Mouse (Mus musculus): Measurements from ENCODE around the gene Naa80.

Gene Naa80

DNA sequence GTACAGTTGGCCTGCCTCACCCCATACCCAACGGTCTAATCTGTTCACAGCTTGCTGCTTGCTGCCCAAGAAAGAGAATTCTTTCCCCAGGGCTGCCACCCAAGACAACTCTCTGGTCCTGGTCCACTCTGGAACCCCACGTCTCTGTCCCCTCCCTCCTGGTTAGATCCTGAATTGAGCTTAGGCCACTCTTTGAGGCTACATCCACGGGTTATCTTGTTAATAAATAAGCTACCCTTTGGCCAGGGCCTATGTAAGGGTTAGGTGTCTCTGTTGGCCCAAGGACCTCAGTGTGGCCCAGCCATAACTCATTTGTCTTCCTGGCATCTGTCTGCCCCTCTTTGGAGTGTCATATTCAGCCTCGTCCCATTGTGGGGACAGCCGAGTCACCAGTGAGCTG, 19.7 kb downstream of the Naa80 start:
- DNase-seq: no peak

- no peak for DNase-seq
Measured at GRCm38 (mm10) chr9:107599433-107599832, 20.7 kb downstream of the Naa80 start.

- DNase-seq: no peak
Measured at GRCm38 (mm10) chr9:107599842-107600241, 21.2 kb downstream of the Naa80 start.

DNA sequence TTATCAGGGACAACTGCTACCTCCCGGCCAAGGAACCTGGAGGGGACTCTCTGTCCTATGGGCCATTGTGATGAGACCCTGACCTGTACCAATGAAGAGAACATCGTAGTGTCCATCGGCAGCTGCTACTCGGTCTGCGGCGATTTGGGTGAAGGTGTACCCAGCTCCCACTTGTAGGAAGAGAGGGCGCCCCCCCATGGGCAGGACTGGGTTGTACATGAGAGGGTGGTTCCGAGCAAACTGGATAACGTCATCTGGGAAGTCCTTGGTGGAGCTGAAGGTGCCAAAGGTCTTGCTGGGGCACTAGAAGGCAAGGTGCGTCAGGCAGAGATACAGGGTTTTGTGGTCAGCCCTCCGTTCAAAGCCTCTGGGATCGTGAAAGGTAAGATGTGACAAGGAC, 22.1 kb downstream of the Naa80 start:
- peak; percentile 50 for DNase-seq

GRCm38 (mm10) chr9:107601275-107601674, 22.6 kb downstream of the Naa80 start:
- DNase-seq: no peak

DNA sequence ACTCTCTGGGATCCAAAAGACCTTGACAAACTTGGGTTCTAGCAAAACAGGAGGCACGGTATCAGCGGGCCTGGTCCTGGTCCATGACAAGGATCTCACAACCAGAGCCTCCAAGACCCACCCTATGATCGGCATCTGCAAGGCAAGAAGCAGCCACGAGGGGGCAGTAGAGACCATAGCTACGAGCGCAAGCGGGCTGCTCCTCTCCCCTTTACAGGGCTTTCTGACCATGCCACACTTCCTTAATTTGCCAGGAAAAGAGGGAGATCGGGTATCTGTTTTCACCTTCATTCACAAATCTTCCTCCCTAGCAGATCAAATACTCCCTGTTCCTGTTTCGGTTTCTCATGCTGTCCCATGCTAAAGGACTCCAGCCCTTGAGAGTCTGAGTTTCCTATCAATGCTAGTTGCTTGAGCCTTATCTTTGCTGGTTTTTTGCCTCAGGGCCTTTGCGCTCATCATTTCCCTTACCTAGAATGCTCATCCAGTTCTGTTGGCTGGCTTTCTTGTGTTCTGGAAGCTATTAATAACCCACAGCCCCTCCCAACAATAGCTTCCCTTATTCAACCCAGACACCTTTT, 23.5 kb downstream of the Naa80 start:
- DNase-seq: peak; percentile 96

GRCm38 (mm10) chr9:107603251-107603650, 24.6 kb downstream of the Naa80 start:
- DNase-seq: no peak

GRCm38 (mm10) chr9:107605041-107605661, 26.5 kb downstream of the Naa80 start:
- DNase-seq: peak; percentile 81

DNA sequence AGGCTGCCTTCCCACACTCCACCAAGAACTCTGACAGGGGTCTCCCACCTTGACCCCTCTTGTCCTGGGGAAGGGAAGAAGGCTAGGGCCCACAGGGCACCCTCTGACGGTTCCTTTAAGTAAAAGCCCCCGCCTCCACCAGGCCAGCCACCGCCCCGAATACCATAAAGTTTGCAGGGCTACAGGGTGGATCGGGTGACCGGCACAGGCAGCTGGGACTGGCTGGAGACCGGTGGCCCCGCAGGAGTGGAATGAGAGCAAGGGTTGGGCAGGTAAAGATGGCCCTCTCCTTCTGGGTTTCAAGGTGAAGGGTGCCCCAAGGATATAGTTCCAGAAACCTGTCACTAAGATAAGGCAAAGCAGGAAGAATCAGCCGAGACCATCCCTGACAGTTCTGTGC, 27.9 kb downstream of the Naa80 start:
- DNase-seq: peak; percentile 55

DNA sequence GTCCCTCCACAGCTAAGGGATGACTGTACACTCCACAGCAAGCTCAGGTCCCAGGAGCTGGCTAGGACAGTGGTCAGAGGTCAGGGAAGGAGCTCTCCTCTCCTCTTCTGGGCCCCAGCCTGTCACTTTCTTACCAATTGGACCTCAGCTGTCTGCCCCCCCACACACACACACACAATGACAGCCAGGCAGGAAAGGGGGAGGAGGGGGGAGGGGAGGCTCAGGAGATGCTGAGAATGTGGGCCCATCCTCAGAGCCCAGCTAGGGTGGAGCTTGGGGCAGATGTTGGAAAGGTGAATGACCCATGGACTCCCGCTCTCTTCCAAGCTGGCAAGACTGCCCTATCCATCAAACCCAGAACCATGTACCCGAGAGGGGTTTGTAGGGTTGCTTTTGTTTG, 28.3 kb downstream of the Naa80 start:
- DNase-seq: no peak

- no peak for DNase-seq
Measured at GRCm38 (mm10) chr9:107607653-107608245, 29.1 kb downstream of the Naa80 start.

GRCm38 (mm10) chr9:107608741-107609432, 30.2 kb downstream of the Naa80 start, which contains the start of gene Sema3b:
TSS of gene Sema3b (minus strand) at chr9:107609229.
- DNase-seq: peak; percentile 67

GRCm38 (mm10) chr9:107609433-107609830, 30.7 kb downstream of the Naa80 start:
- no peak for DNase-seq

- no peak for DNase-seq
Measured at GRCm38 (mm10) chr9:107611456-107612190, 32.9 kb downstream of the Naa80 start.

GRCm38 (mm10) chr9:107612191-107612944, 33.7 kb downstream of the Naa80 start:
- peak; percentile 99 for DNase-seq

GRCm38 (mm10) chr9:107612945-107613569, 34.4 kb downstream of the Naa80 start:
- DNase-seq: peak; percentile 79

DNA sequence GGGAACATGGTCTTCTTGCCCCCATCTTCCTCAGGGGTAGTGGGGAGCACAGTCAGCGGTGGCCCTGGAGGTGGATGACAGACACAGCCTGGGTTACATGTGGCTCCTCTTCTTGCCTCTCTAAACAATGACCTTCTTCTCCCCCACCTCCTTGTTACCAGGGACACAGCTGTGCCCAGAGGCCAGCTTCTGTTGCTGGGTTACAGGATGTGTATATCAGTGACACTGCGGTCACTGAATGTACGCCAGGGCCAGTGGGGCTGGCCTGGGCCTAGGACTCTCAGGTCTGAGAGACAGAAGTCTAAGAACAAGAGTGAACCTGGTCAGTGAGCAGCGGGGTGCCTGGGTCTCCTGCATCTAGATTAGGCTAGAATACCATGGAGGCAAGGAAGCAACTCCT, 36.3 kb downstream of the Naa80 start:
- no peak for DNase-seq

GRCm38 (mm10) chr9:107617461-107617860, 38.8 kb downstream of the Naa80 start:
- no peak for DNase-seq

- DNase-seq: no peak
Measured at GRCm38 (mm10) chr9:107618098-107618497, 39.4 kb downstream of the Naa80 start.

DNA sequence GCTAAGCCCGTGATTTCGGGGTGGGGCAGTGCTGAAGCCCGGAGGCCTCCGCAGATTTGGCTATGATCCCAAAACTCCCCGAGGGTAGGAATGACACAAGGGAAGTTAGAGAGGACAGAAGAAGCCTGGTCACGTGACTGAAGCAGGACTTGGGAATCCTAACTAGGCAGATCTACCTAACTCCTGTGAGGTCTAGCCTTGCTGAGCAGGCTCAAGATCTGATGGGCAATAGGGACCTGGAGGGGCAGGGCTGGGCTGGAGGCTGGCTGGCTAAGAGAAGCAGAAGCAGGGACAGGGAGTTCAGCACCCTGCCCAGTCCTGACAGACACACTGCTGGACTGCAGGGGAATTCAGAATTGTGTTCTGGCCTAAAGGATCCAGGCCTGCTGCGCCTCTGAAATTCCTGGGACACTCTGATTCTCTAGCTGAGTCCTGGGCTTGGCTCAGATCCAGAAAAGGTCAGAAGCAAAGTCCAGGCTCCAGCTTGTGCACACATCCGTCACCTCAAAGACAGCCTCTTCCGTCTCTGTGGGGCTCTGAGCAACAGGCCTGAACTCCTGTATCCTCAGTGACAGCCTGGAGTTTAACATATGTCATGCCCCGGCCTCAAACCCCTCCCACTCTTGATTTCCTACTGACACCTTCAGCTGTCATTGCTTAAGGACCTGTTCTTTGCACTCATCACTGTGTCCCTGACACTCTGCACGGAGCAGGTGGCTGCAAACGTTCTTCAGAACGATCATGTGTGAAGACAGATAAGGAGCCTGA, 40.3 kb downstream of the Naa80 start:
- DNase-seq: peak; percentile 86

DNA sequence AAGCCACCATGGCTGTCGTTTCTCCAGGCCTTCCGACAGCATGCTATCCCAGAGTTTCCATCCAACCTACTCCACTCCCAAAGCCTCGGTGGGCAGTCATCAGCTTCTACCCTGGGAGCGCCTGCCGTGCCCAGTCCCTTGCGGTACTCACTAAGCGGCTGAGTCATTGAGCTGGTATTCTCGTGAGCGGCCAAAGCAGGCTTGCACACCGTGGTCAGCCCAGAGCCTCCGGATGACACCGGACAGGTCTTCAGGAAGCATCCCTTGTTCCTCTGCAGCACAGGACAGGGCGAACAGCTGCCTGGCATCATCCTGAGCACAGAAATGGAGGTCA, 40.8 kb downstream of the Naa80 start:
- no peak for DNase-seq
